Mouse (Mus musculus): Measurements from ENCODE around the gene Hs3st3b1. TPM values are rescaled to one million over a fixed set of nuclear protein-coding genes. Genes with fewer than 3 reads are reported as not detected.

Hs3st3b1 gene
- polyA plus RNA-seq, 1 experiment from 2014 or later, result 6.7 TPM

DNA sequence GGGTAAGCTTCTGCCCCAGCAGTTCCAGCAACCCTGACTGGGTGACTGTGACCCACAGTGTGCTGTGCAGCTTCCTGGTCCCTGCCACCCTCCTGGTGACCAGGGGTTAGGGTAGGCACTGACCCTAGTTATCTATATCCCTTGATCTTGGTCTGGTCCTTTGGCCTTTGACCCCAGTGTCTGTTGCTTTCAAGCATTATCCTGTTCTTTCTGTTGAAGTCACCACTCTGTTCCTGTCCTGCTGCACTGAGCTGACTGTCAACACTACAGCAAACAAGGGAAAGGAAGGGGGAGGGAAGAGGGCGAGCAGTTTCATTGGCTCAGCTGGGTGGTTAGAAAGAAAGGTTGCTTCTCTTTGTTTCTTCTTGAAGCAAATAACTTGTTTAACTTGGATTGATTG is 60.1 kb downstream of the Hs3st3b1 start:
- no peak overlapping the region for H3K4me2 ChIP-seq (replicated peaks)
- H3K36me3 ChIP-seq (replicated peaks; ENCODE audit: control insufficient read depth, insufficient read depth), result no peaks in the 10 kb centered on the region
- no peaks in the 10 kb centered on the region for H3K4me1 ChIP-seq (replicated peaks; ENCODE audit: control insufficient read depth, insufficient read depth, low read length)
- no peak for ATAC-seq (ENCODE audit: low FRiP score)
- no peak overlapping the region for H3K9ac ChIP-seq
- no peak overlapping the region for H3K4me3 ChIP-seq (replicated peaks; ENCODE audit: low read length)
- WGBS, result 11% methylated on average over 1 of the region's 1 CpGs
- no peaks in the 10 kb centered on the region for H3K27me3 ChIP-seq (ENCODE audit: control insufficient read depth, insufficient read depth, low read length)
- DNase-seq (ENCODE audit: low spot score), result no peak
- H3K27ac ChIP-seq, result no peak overlapping the region
- H3K9me3 ChIP-seq (ENCODE audit: control insufficient read depth, low read length), result no peaks in the 10 kb centered on the region

GRCm38 (mm10) chr11:63851041-63851730 is 70.9 kb downstream of the Hs3st3b1 start:
- ATAC-seq (ENCODE audit: low FRiP score), result no peak

GRCm38 (mm10) chr11:63850261-63850660 is 71.8 kb downstream of the Hs3st3b1 start:
- no peaks in the 10 kb centered on the region for H3K4me1 ChIP-seq (replicated peaks; ENCODE audit: control insufficient read depth, insufficient read depth, low read length)
- no peaks in the 10 kb centered on the region for H3K36me3 ChIP-seq (replicated peaks; ENCODE audit: control insufficient read depth, insufficient read depth)
- H3K4me3 ChIP-seq (replicated peaks; ENCODE audit: low read length), result no peak overlapping the region
- WGBS, result 85% methylated on average over 4 of the region's 4 CpGs
- no peak for ATAC-seq (ENCODE audit: low FRiP score)
- H3K27ac ChIP-seq, result no peak overlapping the region
- no peak for DNase-seq (ENCODE audit: low spot score)
- no peak overlapping the region for H3K4me2 ChIP-seq (replicated peaks)
- no peaks in the 10 kb centered on the region for H3K27me3 ChIP-seq (ENCODE audit: control insufficient read depth, insufficient read depth, low read length)
- H3K9ac ChIP-seq, result no peak overlapping the region
- no peaks in the 10 kb centered on the region for H3K9me3 ChIP-seq (ENCODE audit: control insufficient read depth, low read length)

More at GRCm38 (mm10) chr11:63851041-63851730, 70.9 kb downstream of the Hs3st3b1 start:
- 86% methylated on average over 6 of the region's 6 CpGs for WGBS
- H3K4me3 ChIP-seq (replicated peaks; ENCODE audit: low read length), result no peak overlapping the region
- H3K27ac ChIP-seq, result no peak overlapping the region
- no peaks in the 10 kb centered on the region for H3K36me3 ChIP-seq (replicated peaks; ENCODE audit: control insufficient read depth, insufficient read depth)
- no peak overlapping the region for H3K9ac ChIP-seq
- DNase-seq (ENCODE audit: low spot score), result no peak
- no peaks in the 10 kb centered on the region for H3K9me3 ChIP-seq (ENCODE audit: control insufficient read depth, low read length)
- H3K4me2 ChIP-seq (replicated peaks), result no peak overlapping the region
- no peaks in the 10 kb centered on the region for H3K27me3 ChIP-seq (ENCODE audit: control insufficient read depth, insufficient read depth, low read length)
- no peaks in the 10 kb centered on the region for H3K4me1 ChIP-seq (replicated peaks; ENCODE audit: control insufficient read depth, insufficient read depth, low read length)

DNA sequence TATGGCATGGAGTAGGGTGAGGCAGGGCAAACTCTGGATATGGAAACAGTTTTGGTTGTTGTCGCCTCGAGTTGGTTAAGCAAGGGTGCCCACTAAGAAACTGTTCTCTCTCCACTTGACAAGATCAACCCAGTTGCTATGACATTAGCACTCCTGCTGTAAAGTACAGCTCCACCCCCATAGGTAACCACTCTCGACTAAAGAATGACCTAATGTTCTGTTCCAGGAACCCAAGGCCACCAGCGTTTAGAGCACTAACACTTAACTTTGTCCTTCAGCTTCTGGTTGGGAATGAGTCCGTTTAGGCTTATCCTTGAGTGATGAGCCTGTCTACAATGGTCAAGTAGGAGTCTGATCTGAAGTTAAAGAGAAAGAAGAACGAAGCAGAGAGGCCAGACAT is 76.7 kb downstream of the Hs3st3b1 start:
- 88% methylated on average over 6 of the region's 6 CpGs for WGBS
- DNase-seq (ENCODE audit: low spot score) (no peak), ATAC-seq (ENCODE audit: low FRiP score) (no peak)
- Histone ChIP-seq H3K9ac (no peak overlapping the region), H3K27me3 (ENCODE audit: control insufficient read depth, insufficient read depth, low read length) (no peaks in the 10 kb centered on the region), H3K4me3 (replicated peaks; ENCODE audit: low read length) (no peak overlapping the region), H3K4me1 (replicated peaks; ENCODE audit: control insufficient read depth, insufficient read depth, low read length) (no peaks in the 10 kb centered on the region), H3K36me3 (replicated peaks; ENCODE audit: control insufficient read depth, insufficient read depth) (no peaks in the 10 kb centered on the region), H3K27ac (no peak overlapping the region), H3K4me2 (replicated peaks) (no peak overlapping the region), H3K9me3 (ENCODE audit: control insufficient read depth, low read length) (no peaks in the 10 kb centered on the region)

DNA sequence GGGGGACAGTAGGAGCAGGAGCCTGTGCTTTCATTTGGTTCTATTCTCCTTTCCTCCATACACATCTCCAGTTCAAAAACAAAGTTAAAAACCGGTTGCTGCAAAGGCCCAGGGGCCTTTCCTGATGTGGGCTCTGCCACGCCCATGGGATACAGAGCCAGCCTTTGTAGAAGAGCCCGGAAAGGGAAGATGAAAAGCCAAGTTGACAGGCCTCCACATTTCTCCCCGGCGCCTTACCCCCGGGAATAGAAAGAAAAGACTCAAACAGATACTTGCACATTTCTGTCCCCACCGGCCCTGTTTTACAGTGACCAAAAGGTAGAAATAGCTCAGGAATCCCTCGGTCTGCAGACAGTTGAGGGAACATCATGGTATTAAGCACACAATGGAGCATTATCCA is 77.4 kb downstream of the Hs3st3b1 start:
- Histone ChIP-seq H3K9me3 (ENCODE audit: control insufficient read depth, low read length) (no peaks in the 10 kb centered on the region), H3K27me3 (ENCODE audit: control insufficient read depth, insufficient read depth, low read length) (no peaks in the 10 kb centered on the region), H3K4me3 (replicated peaks; ENCODE audit: low read length) (no peak overlapping the region), H3K9ac (no peak overlapping the region), H3K36me3 (replicated peaks; ENCODE audit: control insufficient read depth, insufficient read depth) (no peaks in the 10 kb centered on the region), H3K27ac (no peak overlapping the region), H3K4me2 (replicated peaks) (no peak overlapping the region), H3K4me1 (replicated peaks; ENCODE audit: control insufficient read depth, insufficient read depth, low read length) (no peaks in the 10 kb centered on the region)
- DNase-seq (ENCODE audit: low spot score) (no peak), ATAC-seq (ENCODE audit: low FRiP score) (no peak)
- 61% methylated on average over 8 of the region's 8 CpGs for WGBS

GRCm38 (mm10) chr11:63837526-63837925 is 84.6 kb downstream of the Hs3st3b1 start:
- no peak overlapping the region for H3K4me3 ChIP-seq (replicated peaks; ENCODE audit: low read length)
- no peaks in the 10 kb centered on the region for H3K9me3 ChIP-seq (ENCODE audit: control insufficient read depth, low read length)
- 77% methylated on average over 13 of the region's 13 CpGs for WGBS
- H3K4me1 ChIP-seq (replicated peaks; ENCODE audit: control insufficient read depth, insufficient read depth, low read length), result no peaks in the 10 kb centered on the region
- H3K27me3 ChIP-seq (ENCODE audit: control insufficient read depth, insufficient read depth, low read length), result no peaks in the 10 kb centered on the region
- H3K27ac ChIP-seq, result no peak overlapping the region
- ATAC-seq (ENCODE audit: low FRiP score) (no peak), DNase-seq (ENCODE audit: low spot score) (no peak)
- no peaks in the 10 kb centered on the region for H3K36me3 ChIP-seq (replicated peaks; ENCODE audit: control insufficient read depth, insufficient read depth)
- H3K9ac ChIP-seq, result no peak overlapping the region
- H3K4me2 ChIP-seq (replicated peaks), result no peak overlapping the region

Other genes with a start within 250 kb of the Hs3st3b1 start
- gene Cox10, start 157.2 kb upstream of the Hs3st3b1 start, polyA plus RNA-seq (2014; fragmentation: Nextera tagmentation; extraction: Ambion mirVana), result 27.9 and 30.0 TPM in 2 replicates